Comparison of ENCODE assay signal across 8 mouse cellular contexts in genomic region chr9:78700691-78701090, GRCm38 (mm10).
A peak's percentile ranks its signal among the peaks of the same experiment; 100 is the strongest.
DNase-seq lines count a peak whose midpoint lies in the region; ATAC-seq lines count a peak whose summit lies in the region.

No protein-coding gene starts in this region.

- H3K4me1 ChIP-seq in kidney, embryonic 16.5 days (ENCODE audit: insufficient read depth, low read length), result no peaks in the 10 kb centered on the region
- no peaks in the 10 kb centered on the region for H3K4me1 ChIP-seq in limb, embryonic 11.5 days (ENCODE audit: control insufficient read depth, insufficient read depth, low read length)

- H3K4me2 ChIP-seq in kidney, embryonic 16.5 days (replicated peaks; ENCODE audit: low read depth, low read length), result no peak overlapping the region
- no peak overlapping the region for H3K4me2 ChIP-seq in limb, embryonic 11.5 days (ENCODE audit: low read depth, severe bottlenecking)

- 3% methylated on average over 1 of the region's 1 CpGs for WGBS in kidney, embryonic 16.5 days
- WGBS in limb, embryonic 11.5 days, result 0% methylated on average over 1 of the region's 1 CpGs

- no peak overlapping the region for H3K27ac ChIP-seq in kidney, embryonic 16.5 days (ENCODE audit: low read length)
- H3K27ac ChIP-seq in limb, embryonic 11.5 days (replicated peaks; ENCODE audit: low read depth, low read length), result no peak overlapping the region

- no peak overlapping the region for H3K4me3 ChIP-seq in kidney, embryonic 16.5 days (ENCODE audit: low read length)
- no peak overlapping the region for H3K4me3 ChIP-seq in limb, embryonic 11.5 days (ENCODE audit: low read depth, low read length)

- DNase-seq in kidney, adult 11 months, result peak; percentile 23
- peak; percentile 20 for DNase-seq in T-cell, adult 2 months (ENCODE audit: low spot score)
- peak; percentile 72 for DNase-seq in induced T-regulatory cell, adult 2 months (ENCODE audit: low read depth)
- peak; percentile 87 for DNase-seq in limb, embryonic 11.5 days (ENCODE audit: low spot score)
- peak; percentile 30 for DNase-seq in retina, postnatal 7 days (ENCODE audit: low read depth, low spot score)
- peak; percentile 51 for DNase-seq in urinary bladder, adult 2 months (ENCODE audit: low spot score)

- no peaks in the 10 kb centered on the region for H3K36me3 ChIP-seq in kidney, embryonic 16.5 days (ENCODE audit: insufficient read depth, low read length)
- H3K36me3 ChIP-seq in limb, embryonic 11.5 days (ENCODE audit: control insufficient read depth, insufficient read depth, low read length), result no peaks in the 10 kb centered on the region

- H3K27me3 ChIP-seq in kidney, embryonic 16.5 days (ENCODE audit: insufficient read depth, low read length), result no peaks in the 10 kb centered on the region
- H3K27me3 ChIP-seq in limb, embryonic 11.5 days (ENCODE audit: control insufficient read depth, insufficient read depth, low read length), result no peaks in the 10 kb centered on the region

- 0 out of 2 replicates have a peak, but pooled peaks cover 1% of the 10 kb centered on the region for H3K9me3 ChIP-seq in kidney, embryonic 16.5 days (ENCODE audit: low read length)
- H3K9me3 ChIP-seq in limb, embryonic 11.5 days (ENCODE audit: control insufficient read depth, low read length), result no peaks in the 10 kb centered on the region

- H3K9ac ChIP-seq in kidney, embryonic 16.5 days (replicated peaks; ENCODE audit: low read length), result no peak overlapping the region
- no peak overlapping the region for H3K9ac ChIP-seq in limb, embryonic 11.5 days (ENCODE audit: low read length)

- ATAC-seq in kidney, embryonic 16.5 days (ENCODE audit: low FRiP score, low TSS enrichment), result no peak
- peak; percentile 81 for ATAC-seq in common myeloid progenitor, adult 5-6 weeks (replicated peaks; ENCODE audit: low read depth, poor library complexity, severe bottlenecking)
- ATAC-seq in limb, embryonic 11.5 days (ENCODE audit: insufficient number of reproducible peaks, low FRiP score, low TSS enrichment, low read depth), result no peak

Comparison
In these comparisons a context has a peak if more than half of its experiments do, and no peak if none do; other contexts are left out.
1. DNase-seq: peak in every context shown above with its lines; median percentile 87 in limb, embryonic 11.5 days; 72 in induced T-regulatory cell, adult 2 months; 51 in urinary bladder, adult 2 months; 30 in retina, postnatal 7 days; 23 in kidney, adult 11 months; 20 in T-cell, adult 2 months.